Mouse (Mus musculus) embryo, embryonic 11.5 days (tissue): ENCODE data around the gene Atp6v1g3.

Experiments used
- DNase-seq: peaks from one replicate; pipeline ENCODE4 v3.0.0-alpha.2; 2012; ENCODE audit warnings: low read depth, low spot score

The Atp6v1g3 gene

GRCm38 (mm10) chr1:138289455-138290425, 16.2 kb downstream of the Atp6v1g3 start:
- no peak for DNase-seq

DNA sequence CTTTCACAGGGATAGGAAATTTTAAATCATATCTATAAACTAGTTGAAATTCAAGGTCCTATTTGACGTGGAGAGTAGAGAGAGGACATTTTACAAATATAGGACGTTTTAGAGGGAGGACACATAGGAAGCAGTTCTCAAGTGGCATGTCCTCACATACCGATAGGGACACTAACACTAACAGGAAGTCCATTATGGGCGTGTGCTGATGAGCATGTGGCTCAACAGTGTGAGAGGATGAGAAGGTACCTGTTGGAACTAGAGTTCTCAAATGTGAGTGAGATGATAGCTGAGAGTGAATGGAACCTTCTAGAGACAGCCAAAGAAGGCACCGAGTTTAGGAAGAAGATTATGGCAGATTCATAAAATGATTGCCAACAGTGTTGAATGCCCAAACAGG, 17.9 kb downstream of the Atp6v1g3 start:
- no peak for DNase-seq

DNA sequence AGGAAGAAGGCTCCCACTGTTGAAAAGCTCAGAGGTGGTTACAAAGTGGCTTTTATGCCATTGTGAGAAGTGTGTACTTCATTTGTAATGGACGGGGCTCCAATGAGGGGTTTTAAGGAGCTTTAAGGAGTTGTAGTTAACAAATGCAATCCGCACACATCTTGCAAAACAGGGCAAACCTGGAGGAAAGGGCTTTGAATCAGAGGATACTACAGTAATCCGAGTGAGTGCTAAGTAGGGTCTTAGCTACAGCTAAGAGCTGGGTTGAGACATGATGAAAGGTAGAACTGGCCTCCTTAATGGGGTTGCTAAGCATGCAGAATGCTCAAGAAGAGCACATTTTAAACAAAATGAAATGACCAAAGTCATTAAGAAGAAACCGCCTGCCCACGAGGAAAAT, 20.9 kb downstream of the Atp6v1g3 start:
- DNase-seq, result no peak

GRCm38 (mm10) chr1:138298156-138298555, 24.6 kb downstream of the Atp6v1g3 start:
- no peak for DNase-seq

GRCm38 (mm10) chr1:138299576-138299975, 26.0 kb downstream of the Atp6v1g3 start:
- DNase-seq, result no peak

DNA sequence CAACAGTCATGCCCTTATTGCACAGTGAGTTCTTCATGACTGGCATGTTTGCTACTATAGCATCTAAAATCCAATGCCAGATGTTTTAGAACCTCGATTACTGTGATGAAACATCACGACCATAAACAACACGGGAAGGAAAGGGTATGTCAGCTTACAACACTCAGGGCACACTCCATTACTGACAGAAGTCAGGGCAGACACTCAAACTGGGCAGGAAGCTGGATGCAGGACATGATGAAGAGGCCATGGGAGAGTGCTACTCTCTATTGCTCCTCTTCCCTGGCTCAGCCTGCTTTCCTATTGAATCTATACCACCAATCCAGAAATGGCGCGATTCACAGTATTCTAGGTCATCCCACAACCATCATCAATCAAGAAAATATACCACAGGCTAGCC, 28.4 kb downstream of the Atp6v1g3 start:
- no peak for DNase-seq

DNA sequence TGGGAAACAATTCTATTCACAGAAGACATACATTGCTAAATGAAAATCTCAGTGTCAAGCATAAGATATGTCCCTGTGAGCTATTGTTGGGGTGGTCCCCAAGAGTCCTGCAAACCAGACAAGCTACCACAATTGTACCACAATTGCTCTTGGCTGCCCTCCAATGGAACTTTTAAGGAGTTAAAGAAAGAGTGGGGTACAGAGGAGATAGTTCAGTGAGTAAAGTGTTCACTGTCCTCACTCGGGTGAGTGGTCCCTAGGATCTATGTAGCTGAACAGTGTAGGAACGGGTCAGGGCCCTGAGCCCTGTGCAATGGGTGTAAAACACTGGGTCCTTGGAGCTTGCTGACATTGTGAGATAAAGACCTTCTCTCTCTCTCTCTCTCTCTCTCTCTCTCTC, 29.2 kb downstream of the Atp6v1g3 start:
- no peak for DNase-seq

GRCm38 (mm10) chr1:138303296-138303695, 29.8 kb downstream of the Atp6v1g3 start:
- DNase-seq, result no peak

DNA sequence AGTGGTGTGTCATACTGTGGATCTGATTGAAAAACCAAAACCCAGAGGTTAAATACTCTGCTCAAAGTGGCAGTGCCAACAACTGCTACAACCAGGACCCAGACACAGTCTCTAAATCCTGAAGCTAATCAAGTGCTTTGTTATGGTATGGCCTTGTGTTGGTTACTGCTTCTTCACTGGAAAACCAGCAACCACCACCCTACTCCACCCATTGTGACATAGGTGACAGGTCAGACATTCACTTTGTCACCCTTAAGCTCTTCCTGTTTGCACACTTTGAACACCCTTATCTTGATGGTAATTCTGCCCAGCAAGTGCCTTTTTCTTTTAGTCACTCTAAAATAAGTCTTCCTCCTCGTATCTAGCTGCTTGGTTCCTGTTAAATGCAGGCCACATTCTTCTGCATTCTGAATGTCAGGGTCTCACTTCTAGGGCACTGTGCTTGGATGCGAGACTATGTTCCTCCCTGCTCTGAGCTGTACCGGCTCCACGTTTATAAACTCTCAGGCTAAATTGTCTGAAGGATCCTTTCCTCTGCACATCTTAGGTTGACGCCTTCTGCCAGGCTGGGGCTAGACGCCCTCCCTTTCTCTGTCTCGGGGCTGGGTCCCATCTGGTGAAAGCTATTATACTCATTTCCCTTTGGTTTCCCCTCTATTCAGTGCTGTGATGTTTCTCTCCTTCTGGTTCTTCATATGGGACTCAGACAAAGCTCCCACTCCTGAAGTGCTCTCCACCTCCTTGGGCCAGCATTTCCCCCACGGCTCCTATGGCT, 30.8 kb downstream of the Atp6v1g3 start:
- DNase-seq, result no peak

DNA sequence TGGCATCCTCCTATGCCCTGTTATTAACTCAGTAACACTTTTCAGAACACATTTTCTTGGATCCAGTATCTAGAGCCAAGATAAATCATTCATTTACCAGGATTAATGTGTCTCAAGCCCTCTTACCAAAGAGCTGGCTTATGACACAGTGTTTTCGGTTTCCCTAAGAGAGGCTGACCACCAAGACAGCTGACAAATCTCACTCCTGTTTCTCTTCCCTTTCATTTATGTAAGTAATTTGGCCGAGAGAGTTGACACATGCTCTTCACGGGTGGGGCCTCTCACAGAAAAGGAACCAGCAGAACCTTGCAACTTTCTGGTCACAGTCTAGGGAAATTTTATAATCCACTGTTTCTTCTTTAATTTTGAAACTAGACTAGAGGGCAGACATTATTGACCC, 49.1 kb downstream of the Atp6v1g3 start:
- DNase-seq, result no peak

DNA sequence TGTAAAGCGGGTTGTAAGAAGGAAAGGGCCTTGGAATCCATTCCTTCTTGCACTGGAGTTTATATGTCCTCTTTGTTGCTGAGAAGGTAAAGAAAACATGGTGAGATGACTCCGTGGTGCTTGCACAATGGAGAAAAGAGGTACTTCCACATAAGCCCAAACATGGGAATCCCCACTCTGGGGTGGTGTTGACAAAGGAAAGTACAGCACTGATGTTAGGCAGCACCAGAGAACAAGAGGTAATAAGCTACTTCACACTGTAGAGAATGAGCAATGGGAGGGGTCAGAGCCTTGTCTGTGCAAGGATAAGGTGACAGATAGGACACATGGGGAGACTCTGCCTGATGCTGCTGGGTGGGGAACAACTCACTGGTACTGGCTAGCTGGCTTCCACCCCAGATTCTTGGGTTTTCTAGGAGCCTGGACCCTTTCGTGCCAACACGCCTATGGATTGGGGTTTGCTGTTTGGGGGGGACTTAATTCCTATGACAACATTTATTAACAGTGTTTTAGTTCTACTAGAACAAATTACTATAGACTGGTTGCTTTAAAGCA, 49.6 kb downstream of the Atp6v1g3 start:
- no peak for DNase-seq

- DNase-seq, result no peak
Observed at GRCm38 (mm10) chr1:138326091-138326490, 52.6 kb downstream of the Atp6v1g3 start.

DNA sequence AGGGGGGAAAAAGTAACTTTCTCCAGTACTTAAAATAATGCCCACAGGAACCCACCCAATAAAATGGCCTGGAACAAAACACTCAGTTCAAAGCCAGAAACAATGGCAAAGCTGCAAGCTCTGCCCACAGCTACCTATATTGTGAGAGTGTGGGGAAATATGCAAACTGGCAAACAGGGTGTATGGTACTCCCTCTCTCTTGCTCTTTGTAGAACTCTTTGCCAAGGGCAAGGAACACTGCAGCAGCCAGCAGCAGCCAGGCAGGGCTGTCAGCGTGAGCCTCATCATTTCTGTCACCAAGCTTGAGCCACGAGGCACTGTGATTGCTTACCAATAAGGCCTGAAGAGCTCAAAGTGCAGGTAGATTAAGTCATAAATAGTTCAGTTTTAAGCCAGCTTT, 53.0 kb downstream of the Atp6v1g3 start:
- DNase-seq, result no peak

DNA sequence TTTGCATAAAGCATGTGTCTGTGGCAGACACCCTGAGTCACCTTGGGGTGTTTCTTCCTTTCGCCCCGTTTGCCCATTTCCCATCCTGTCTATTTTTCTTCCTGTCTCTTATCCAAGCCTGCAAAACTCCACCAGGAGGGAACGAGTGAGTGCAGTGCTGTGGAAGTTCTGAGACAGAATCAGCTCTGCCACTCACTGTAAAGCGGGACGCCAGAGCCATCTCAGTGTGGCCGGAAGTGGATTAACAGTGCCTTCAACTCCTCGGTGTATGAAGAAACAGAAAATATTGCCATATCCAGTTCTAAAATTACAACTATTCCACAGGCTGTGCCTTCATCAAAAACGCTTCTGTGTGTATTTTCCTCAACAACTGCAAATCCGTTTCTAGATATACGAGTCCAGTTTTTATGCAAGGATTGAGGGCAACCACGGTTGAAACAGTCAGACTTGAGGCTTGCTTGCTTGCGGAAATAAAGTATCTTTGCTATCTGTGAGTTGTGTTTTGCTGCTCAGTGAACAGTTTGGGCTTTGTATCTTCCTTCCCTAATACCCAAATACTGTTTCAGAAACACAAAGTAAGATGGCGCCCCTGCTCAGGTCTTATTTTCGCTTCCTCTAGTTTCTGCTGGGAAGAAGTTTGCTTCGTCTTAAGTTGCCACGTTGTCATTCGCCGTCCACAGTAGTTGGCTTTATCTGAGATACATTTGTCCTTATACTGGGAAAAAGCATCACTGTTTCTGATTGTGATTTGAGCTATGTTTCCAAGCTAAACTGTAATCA, 54.1 kb downstream of the Atp6v1g3 start:
- no peak for DNase-seq

- peak; percentile 29 for DNase-seq
Observed at GRCm38 (mm10) chr1:138328320-138328719, 54.8 kb downstream of the Atp6v1g3 start.

GRCm38 (mm10) chr1:138330556-138330955, 57.0 kb downstream of the Atp6v1g3 start:
- DNase-seq, result no peak

DNA sequence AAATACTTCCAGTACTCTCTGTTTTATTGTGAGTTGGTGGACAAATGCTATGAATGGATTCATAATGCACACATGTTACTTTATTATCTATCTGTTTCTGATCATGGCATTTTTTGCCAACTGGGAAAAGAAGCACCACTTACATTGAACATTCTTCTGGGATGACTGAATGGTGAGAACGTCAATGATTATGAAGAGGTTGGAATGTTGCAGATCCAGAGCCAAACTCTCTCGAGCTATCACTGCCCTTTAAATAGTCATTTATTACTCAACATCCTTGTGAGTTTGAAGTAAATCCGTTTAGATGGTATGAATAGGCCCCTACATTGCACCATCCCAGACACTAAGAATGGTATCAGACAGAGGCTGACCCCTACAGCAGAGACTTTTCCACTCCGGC, 58.1 kb downstream of the Atp6v1g3 start:
- DNase-seq, result no peak

DNA sequence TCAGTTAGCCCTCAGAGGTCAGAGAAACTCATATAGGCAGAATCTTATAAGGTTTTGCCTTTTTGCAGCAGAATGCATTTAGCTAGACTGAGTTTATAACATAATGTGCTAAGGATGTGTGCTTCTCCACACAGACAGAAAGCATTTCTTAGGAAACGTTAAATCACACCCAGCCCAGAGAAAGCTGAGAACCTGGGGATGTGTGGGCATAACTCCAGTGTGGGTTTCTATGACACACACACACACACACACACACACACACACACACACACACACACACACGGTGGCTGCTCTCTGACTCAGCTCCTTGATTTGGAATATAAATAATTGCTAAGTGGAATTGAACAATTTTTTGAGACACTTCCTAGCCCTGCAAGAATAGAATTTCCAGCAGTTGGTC, 61.2 kb downstream of the Atp6v1g3 start:
- DNase-seq, result no peak

GRCm38 (mm10) chr1:138337417-138337816, 63.9 kb downstream of the Atp6v1g3 start:
- DNase-seq, result no peak
